Comparison of ENCODE assay signal across 7 mouse cellular contexts in genomic region chr1:165236321-165237298, GRCm38 (mm10). TPM values are rescaled to one million over a fixed set of nuclear protein-coding genes. Genes with fewer than 3 reads are reported as not detected.
A peak's percentile ranks its signal among the peaks of the same experiment; 100 is the strongest.
DNase-seq lines count a peak whose midpoint lies in the region; ATAC-seq lines count a peak whose summit lies in the region.

Tiprl (minus strand) TSS chr1:165236996.

- H3K4me3 ChIP-seq in embryonic facial prominence, embryonic 11.5 days (ENCODE audit: low read depth, low read length), result peak within 1 kb of the TSS; percentile 89
- H3K4me3 ChIP-seq in limb, embryonic 10.5 days, result peak within 1 kb of the TSS; percentile 90
- H3K4me3 ChIP-seq in midbrain, embryonic 13.5 days (replicated peaks), result peak within 1 kb of the TSS; percentile 89

- H3K4me1 ChIP-seq in embryonic facial prominence, embryonic 11.5 days (ENCODE audit: control insufficient read depth, insufficient read depth, low read length), result peaks cover 4% of the 10 kb centered on the region; the same call in 1 of the 2 replicates
- H3K4me1 ChIP-seq in limb, embryonic 10.5 days, result peaks cover 16% of the 10 kb centered on the region
- H3K4me1 ChIP-seq in midbrain, embryonic 13.5 days (replicated peaks), result peaks cover 25% of the 10 kb centered on the region

- no peaks in the 10 kb centered on the region for H3K9me3 ChIP-seq in embryonic facial prominence, embryonic 11.5 days (replicated peaks; ENCODE audit: control insufficient read depth, low read length)
- no peaks in the 10 kb centered on the region for H3K9me3 ChIP-seq in limb, embryonic 10.5 days (replicated peaks)
- H3K9me3 ChIP-seq in midbrain, embryonic 13.5 days, result no peaks in the 10 kb centered on the region

- H3K27ac ChIP-seq in embryonic facial prominence, embryonic 11.5 days (replicated peaks; ENCODE audit: low read depth, low read length), result peak within 1 kb of the TSS; percentile 85
- H3K27ac ChIP-seq in limb, embryonic 10.5 days, result peak within 1 kb of the TSS; percentile 91
- peak within 1 kb of the TSS; percentile 93 for H3K27ac ChIP-seq in midbrain, embryonic 13.5 days

- H3K9ac ChIP-seq in embryonic facial prominence, embryonic 11.5 days (replicated peaks; ENCODE audit: low read length), result peak within 1 kb of the TSS; percentile 83
- peak within 1 kb of the TSS; percentile 88 for H3K9ac ChIP-seq in midbrain, embryonic 13.5 days (replicated peaks)

- DNase-seq in adrenal gland, postnatal 14 days, result peak; percentile 98
- DNase-seq in embryonic facial prominence, embryonic 11.5 days (ENCODE audit: low spot score), result peak; percentile 96
- peak; percentile 97 for DNase-seq in kidney, adult 11 months
- peak; percentile 96 for DNase-seq in limb, embryonic 10.5 days (ENCODE audit: low spot score)
- peak; percentile 94 for DNase-seq in spleen, adult 12 weeks (ENCODE audit: low spot score)

- under 1% methylated on average over 72 of the region's 76 CpGs for WGBS in embryonic facial prominence, embryonic 11.5 days
- under 1% methylated on average over 76 of the region's 76 CpGs for WGBS in limb, embryonic 10.5 days
- under 1% methylated on average over 76 of the region's 76 CpGs for WGBS in midbrain, embryonic 13.5 days

- H3K4me2 ChIP-seq in embryonic facial prominence, embryonic 11.5 days (ENCODE audit: low read depth, low read length), result peak within 1 kb of the TSS; percentile 61
- peak within 1 kb of the TSS; percentile 86 for H3K4me2 ChIP-seq in midbrain, embryonic 13.5 days (replicated peaks)

- no peaks in the 10 kb centered on the region for H3K27me3 ChIP-seq in embryonic facial prominence, embryonic 11.5 days (ENCODE audit: control insufficient read depth, insufficient read depth, low read length)
- no peaks in the 10 kb centered on the region for H3K27me3 ChIP-seq in limb, embryonic 10.5 days (ENCODE audit: low read depth, poor library complexity, severe bottlenecking)
- no peaks in the 10 kb centered on the region for H3K27me3 ChIP-seq in midbrain, embryonic 13.5 days

- no peaks in the 10 kb centered on the region for H3K36me3 ChIP-seq in embryonic facial prominence, embryonic 11.5 days (replicated peaks; ENCODE audit: control insufficient read depth, insufficient read depth, low read depth, low read length)
- H3K36me3 ChIP-seq in limb, embryonic 10.5 days, result no peaks in the 10 kb centered on the region
- H3K36me3 ChIP-seq in midbrain, embryonic 13.5 days, result no peaks in the 10 kb centered on the region

- ATAC-seq in embryonic facial prominence, embryonic 11.5 days (replicated peaks; ENCODE audit: insufficient number of reproducible peaks, low FRiP score, low TSS enrichment, low read depth), result peak; percentile 99
- ATAC-seq in granulocyte monocyte progenitor cell, adult 5-6 weeks (replicated peaks; ENCODE audit: poor library complexity, severe bottlenecking), result peak; percentile 96
- peak; percentile 99 for ATAC-seq in midbrain, embryonic 13.5 days

RNA-seq across cellular contexts. Expression of gene Tiprl, which starts in this region (rescaled TPM):
- total RNA-seq in adrenal gland, postnatal 14 days (2021), result 50.1 and 51.3 TPM in 2 replicates
- 116 and 120 TPM in 2 replicates for polyA plus RNA-seq in embryonic facial prominence, embryonic 11.5 days (2014; fragmentation: Nextera tagmentation; extraction: Ambion mirVana)
- total RNA-seq in granulocyte monocyte progenitor cell, adult 5-6 weeks (2014; fragmentation: Nextera tagmentation), result 18.6 and 36.5 TPM in 2 replicates
- 58.2 and 107 TPM in 2 replicates for total RNA-seq in granulocyte monocyte progenitor cell, adult 5-6 weeks (2017)
- polyA plus RNA-seq in limb, embryonic 10.5 days (2016; fragmentation: Nextera tagmentation; extraction: Ambion mirVana), result 81.4 and 91.7 TPM in 2 replicates
- 135 and 136 TPM in 2 replicates for polyA plus RNA-seq in midbrain, embryonic 13.5 days (2015; fragmentation: Nextera tagmentation; extraction: Ambion mirVana)

Comparison
In these comparisons a context has a peak if more than half of its experiments do, and no peak if none do; other contexts are left out.
1. Peak in every context shown above with its lines: DNase-seq, ATAC-seq, H3K4me3 ChIP-seq and H3K27ac ChIP-seq.